Mouse (Mus musculus) midbrain, embryonic 15.5 days (tissue): ENCODE results near the gene Ubr4. TPM values are rescaled to one million over a fixed set of nuclear protein-coding genes. Genes with fewer than 3 reads are reported as not detected.

Experiments
- ATAC-seq: fragments of 200-750 bp; cut with Nextera tagmentation; replicated peaks from 2 replicates; pipeline ENCODE4 v1.8.0; 2017; ENCODE audit warnings: moderate TSS enrichment
- H3K27ac ChIP-seq: fragments of 300-500 bp; sonication (generic); 2 replicates; pipeline ENCODE4 v1.5.1; 2015; ENCODE audit warnings: mild to moderate bottlenecking, inconsistent platforms
- H3K27me3 ChIP-seq: fragments of 300-500 bp; sonication (generic); replicated peaks from 2 replicates; pipeline ENCODE4 v1.6.1; 2015; ENCODE audit warnings: inconsistent platforms
- H3K36me3 ChIP-seq: fragments of 300-500 bp; sonication (generic); replicated peaks from 2 replicates; pipeline ENCODE4 v1.6.1; 2015; ENCODE audit warnings: inconsistent platforms
- H3K4me1 ChIP-seq: fragments of 300-500 bp; sonication (generic); 2 replicates; pipeline ENCODE4 v1.6.1; 2015; ENCODE audit warnings: inconsistent platforms
- H3K4me2 ChIP-seq: fragments of 300-500 bp; sonication (generic); 2 replicates; pipeline ENCODE4 v1.6.1; 2015; ENCODE audit warnings: inconsistent platforms, mild to moderate bottlenecking, moderate library complexity
- H3K4me3 ChIP-seq: fragments of 300-500 bp; sonication (generic); 2 replicates; pipeline ENCODE4 v1.5.1; 2015; ENCODE audit warnings: mild to moderate bottlenecking, inconsistent platforms
- H3K9ac ChIP-seq: fragments of 300-500 bp; sonication (generic); 2 replicates; pipeline ENCODE4 v1.6.1; 2015; ENCODE audit warnings: mild to moderate bottlenecking, inconsistent platforms
- H3K9me3 ChIP-seq: fragments of 300-500 bp; sonication (generic); 2 replicates; pipeline ENCODE4 v1.6.1; 2016; ENCODE audit warnings: inconsistent platforms
- WGBS: fragments of 180-500 bp; shearing (Covaris S2); methylation state at CpG from one replicate; pipeline ENCODE4 v1.1.7; 2015; ENCODE audit warnings: mixed read lengths; 5-methylcytosine and 5-hydroxymethylcytosine counted together
- polyA plus RNA-seq: library from polyadenylated mRNA; unstranded; fragments of >200 nt; fragmentation: Nextera tagmentation; extraction: Ambion mirVana; gene quantifications from 2 replicates; pipeline ENCODE4 v1.2.1, GENCODE M21; 2015

The Ubr4 gene
- polyA plus RNA-seq: 101 and 111 TPM in 2 replicates

DNA sequence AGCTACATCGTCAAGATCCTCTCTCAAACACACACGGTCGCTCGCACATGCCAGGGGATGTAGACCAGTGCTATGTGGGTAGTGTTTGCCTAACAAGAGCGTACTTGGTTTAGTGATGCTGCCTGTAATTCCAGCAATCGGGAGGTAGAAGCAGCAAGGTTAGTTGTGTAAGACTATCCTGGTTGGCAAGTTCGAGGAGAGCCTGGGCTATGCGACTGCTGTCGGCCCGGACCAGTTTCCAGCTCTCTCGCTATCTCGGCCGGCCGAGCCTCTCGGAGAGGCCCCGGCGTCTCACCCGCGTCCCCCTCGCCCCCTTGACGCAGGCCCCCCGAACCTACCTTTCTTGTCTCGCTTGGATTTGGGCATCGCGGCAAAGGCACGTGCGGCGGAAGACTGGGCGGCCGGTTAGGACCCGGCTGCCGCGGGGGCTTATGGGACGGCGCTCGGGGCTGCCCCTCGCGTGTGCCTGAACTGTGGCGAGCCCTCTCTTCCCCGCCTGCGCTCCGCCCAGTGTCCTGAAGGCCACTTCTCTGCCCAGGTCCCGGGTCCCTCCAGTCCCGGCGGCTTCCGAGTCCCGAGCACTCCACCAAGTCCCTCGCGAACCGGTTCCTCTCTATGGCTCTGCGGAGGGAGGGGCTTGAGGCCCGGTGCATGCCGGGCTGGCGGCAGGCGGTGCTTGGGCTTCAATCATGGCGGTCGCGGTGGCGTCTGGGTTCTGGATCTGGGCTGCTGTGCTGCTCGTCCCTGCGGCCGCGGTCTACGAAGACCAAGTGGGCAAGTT, at the start of gene Ubr4, which contains the start of the genes Mrto4 and Emc1:
Ubr4 (plus strand) TSS at position 679 of the 781 bp plus-strand sequence.
Mrto4 (minus strand) TSS at position 646 of the 781 bp plus-strand sequence.
Emc1 (plus strand) TSS at position 657 of the 781 bp plus-strand sequence.
- Histone ChIP-seq H3K9me3 (no peaks in the 10 kb centered on the region), H3K4me3 (peak within 1 kb of the TSS; percentile 63), H3K4me2 (peak within 1 kb of the TSS; percentile 89), H3K9ac (peak within 1 kb of the TSS; percentile 63), H3K27ac (peak within 1 kb of the TSS; percentile 91), H3K4me1 (peaks cover 25% of the 10 kb centered on the region), H3K36me3 (peaks cover 18% of the 10 kb centered on the region), H3K27me3 (no peaks in the 10 kb centered on the region)
- peak; percentile 96 for ATAC-seq
- under 1% methylated on average over 64 of the region's 64 CpGs for WGBS

DNA sequence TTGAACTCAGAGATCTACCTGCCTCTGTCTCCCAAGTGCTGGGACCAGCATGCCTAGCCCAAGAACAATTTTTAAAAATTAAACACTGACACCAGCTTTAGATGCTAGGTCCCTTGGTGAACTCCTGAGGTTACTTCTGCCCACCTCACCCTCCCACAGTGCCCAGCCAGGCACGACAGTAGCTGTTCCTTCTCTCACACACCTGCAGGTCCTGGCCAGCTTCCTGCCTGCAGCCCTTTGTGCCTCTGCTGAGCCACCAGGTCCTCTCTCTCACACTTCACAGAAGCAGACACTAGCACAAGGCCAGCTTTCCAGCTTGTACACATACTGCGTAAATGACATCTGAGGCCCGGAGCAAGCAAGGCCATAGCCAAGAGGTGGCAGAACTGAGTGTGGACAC, 46.9 kb upstream of the Ubr4 start:
- Histone ChIP-seq H3K4me1 (peaks cover 17% of the 10 kb centered on the region), H3K9ac (no peak overlapping the region), H3K27ac (no peak overlapping the region), H3K36me3 (0 out of 2 replicates have a peak, but pooled peaks cover 7% of the 10 kb centered on the region), H3K9me3 (no peaks in the 10 kb centered on the region), H3K4me2 (no peak overlapping the region), H3K4me3 (no peak overlapping the region), H3K27me3 (no peaks in the 10 kb centered on the region)
- no peak for ATAC-seq
- 94% methylated on average over 3 of the region's 3 CpGs for WGBS

DNA sequence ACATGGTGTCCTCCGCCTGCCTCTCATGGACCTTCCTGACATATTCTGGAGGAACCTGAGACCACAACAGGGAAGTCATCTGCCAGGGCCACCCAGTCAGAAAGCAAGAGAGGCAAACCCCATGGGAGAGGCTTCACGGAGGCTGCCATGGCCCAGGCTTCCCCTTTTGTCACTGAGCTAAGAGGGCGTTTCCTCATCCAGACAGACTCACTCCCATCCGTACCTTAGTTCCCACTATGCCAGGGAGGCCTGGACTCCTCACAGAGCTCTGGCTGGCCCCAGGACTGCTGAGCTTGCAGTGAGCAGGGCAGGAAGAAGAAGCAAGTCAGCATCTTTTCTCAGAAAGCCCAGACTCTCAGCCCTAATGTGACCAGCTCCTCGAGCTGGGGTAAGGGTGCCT, 44.5 kb upstream of the Ubr4 start:
- H3K27me3 ChIP-seq: no peaks in the 10 kb centered on the region
- no peaks in the 10 kb centered on the region for H3K36me3 ChIP-seq
- no peak overlapping the region for H3K4me3 ChIP-seq
- 86% methylated on average over 5 of the region's 5 CpGs for WGBS
- H3K4me2 ChIP-seq: no peak overlapping the region
- peaks cover 28% of the 10 kb centered on the region for H3K4me1 ChIP-seq
- no peak for ATAC-seq
- no peak overlapping the region for H3K27ac ChIP-seq
- H3K9me3 ChIP-seq: no peaks in the 10 kb centered on the region
- H3K9ac ChIP-seq: no peak overlapping the region

DNA sequence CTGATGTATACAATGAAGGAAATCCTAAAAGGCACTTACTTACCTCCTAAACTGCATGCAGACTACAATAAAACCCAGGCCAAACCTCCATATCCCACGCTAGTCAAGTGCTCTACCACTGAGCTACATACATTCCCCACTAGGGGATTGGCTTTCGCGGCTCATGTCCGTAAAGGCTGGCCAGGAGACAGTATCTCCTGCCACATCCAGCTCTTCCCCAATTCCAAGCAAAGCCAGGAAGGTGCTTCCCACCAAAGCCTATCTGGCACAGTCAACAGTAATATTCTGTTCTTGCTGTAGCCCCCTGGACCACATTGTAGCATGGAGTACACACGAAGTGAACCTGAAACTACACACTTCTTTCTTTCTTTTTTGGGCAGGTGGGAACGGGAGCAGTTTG, 42.8 kb upstream of the Ubr4 start:
- no peaks in the 10 kb centered on the region for H3K9me3 ChIP-seq
- peaks cover 28% of the 10 kb centered on the region for H3K4me1 ChIP-seq
- H3K4me3 ChIP-seq: peak overlapping the region; percentile 82
- no peaks in the 10 kb centered on the region for H3K27me3 ChIP-seq
- H3K36me3 ChIP-seq: no peaks in the 10 kb centered on the region
- 0 out of 2 replicates have a peak, but pooled peaks have one; percentile 1 for ATAC-seq
- WGBS: 23% methylated on average over 6 of the region's 6 CpGs
- no peak overlapping the region for H3K27ac ChIP-seq
- H3K4me2 ChIP-seq: peak overlapping the region; percentile 70
- peak overlapping the region; percentile 84 for H3K9ac ChIP-seq

DNA sequence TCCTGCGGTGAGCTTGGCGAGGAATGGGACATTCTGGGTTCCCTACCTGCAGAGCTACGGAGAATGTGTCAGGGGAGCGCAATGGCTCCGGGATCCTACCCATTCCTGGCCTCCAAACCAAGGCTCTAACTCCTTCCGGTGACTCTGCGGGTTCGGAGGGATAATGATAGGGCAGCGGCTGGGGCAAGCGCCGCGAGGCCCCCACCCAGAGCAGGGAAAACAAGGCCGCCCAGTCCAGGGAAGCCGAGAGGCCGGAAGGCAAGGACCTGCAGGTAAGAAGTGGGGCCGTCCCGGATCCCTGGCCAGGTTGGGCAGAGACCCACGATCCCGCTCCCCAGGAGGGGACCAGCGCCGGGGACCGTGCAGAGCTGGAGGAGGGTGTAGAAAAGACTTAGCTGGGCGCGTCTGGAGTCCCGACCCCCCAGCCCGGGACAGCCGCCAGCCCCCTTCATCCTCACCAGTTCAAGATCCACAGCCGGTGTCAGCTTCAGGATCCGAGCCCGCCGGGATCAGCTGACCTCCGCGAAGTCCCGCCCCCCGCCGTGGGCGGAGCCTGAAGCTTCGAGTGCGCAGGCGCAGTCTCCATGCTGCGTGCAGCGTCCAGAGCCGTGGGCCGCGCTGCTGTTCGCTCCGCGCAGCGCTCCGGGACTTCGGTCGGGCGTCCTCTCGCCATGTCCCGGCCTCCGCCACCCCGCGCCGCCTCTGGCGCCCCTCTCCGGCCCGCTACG, 42.1 kb upstream of the Ubr4 start, which contains the start of the genes Pqlc2 and Akr7a5:
Pqlc2 (minus strand) TSS at position 538 of the 728 bp plus-strand sequence.
Akr7a5 (plus strand) TSS at position 574 of the 728 bp plus-strand sequence.
- H3K4me2 ChIP-seq: peak within 1 kb of the TSS; percentile 70
- ATAC-seq: peak; percentile 90
- under 1% methylated on average over 63 of the region's 63 CpGs for WGBS
- peak within 1 kb of the TSS; percentile 77 for H3K27ac ChIP-seq
- H3K9me3 ChIP-seq: no peaks in the 10 kb centered on the region
- H3K27me3 ChIP-seq: no peaks in the 10 kb centered on the region
- peak within 1 kb of the TSS; percentile 84 for H3K9ac ChIP-seq
- peaks cover 28% of the 10 kb centered on the region for H3K4me1 ChIP-seq
- H3K4me3 ChIP-seq: peak within 1 kb of the TSS; percentile 82
- no peaks in the 10 kb centered on the region; the same call in 1 of the 2 replicates for H3K36me3 ChIP-seq

DNA sequence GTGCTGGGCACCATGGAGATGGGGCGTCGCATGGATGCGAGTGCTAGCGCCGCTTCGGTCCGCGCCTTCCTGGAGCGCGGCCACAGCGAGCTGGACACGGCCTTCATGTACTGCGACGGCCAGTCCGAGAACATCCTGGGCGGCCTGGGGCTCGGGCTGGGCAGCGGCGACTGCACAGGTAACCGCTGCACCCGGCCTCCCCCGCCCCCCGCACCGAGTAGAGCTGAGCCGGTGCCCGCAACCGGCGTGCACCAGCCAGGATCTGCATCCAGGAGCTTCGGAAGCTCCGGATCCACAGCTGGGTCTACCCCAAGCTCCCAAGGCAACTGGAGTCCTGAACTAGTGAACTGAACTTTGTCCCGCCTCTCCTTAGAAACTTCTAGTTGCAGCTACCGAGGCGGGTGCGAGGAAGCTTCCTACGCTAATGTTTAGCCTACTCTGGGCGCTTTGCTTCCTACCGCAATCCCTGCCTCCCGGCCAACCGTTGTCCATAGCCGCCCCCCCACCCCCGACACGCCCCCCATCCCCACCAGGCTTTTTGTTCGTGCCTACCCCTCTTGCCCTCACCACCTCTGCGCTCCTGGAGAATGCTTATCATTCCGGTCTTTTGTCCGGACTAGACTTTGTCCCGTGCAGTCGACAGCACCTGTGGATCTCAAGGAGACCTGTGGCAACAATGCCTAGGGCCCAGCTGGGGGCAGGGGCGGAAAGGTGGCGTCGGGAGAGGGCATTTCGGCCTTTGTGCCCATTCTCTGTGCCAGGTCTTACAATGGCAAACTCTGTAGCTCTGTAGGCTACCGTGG, 41.3 kb upstream of the Ubr4 start:
- Histone ChIP-seq H3K9me3 (no peaks in the 10 kb centered on the region), H3K36me3 (no peaks in the 10 kb centered on the region; the same call in 1 of the 2 replicates), H3K27me3 (no peaks in the 10 kb centered on the region), H3K4me1 (peaks cover 28% of the 10 kb centered on the region), H3K9ac (peak overlapping the region; percentile 84), H3K4me2 (peak overlapping the region; percentile 70), H3K4me3 (peak overlapping the region; percentile 82), H3K27ac (peak overlapping the region; percentile 77)
- ATAC-seq: peak; percentile 85
- under 1% methylated on average over 53 of the region's 53 CpGs for WGBS

DNA sequence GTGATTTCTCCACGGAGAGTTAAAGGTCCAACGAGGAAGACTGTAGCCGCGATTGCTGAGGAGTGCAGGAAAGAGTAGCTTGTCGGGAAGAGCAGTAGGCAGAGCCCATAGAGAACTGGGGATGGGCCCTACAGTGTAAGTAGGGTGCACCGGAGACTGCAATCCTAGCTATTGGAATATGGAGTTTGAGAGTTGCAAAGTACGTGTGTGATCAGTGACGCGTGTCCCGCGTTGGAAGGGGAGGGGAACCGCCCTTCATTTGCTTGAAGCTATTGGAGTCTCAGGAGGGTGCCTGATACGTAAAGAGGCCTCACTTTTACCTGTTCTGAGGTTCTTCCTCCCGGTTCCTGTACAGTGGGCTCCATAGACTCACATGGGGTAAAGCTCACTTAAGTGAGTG, 40.7 kb upstream of the Ubr4 start:
- H3K9me3 ChIP-seq: no peaks in the 10 kb centered on the region

DNA sequence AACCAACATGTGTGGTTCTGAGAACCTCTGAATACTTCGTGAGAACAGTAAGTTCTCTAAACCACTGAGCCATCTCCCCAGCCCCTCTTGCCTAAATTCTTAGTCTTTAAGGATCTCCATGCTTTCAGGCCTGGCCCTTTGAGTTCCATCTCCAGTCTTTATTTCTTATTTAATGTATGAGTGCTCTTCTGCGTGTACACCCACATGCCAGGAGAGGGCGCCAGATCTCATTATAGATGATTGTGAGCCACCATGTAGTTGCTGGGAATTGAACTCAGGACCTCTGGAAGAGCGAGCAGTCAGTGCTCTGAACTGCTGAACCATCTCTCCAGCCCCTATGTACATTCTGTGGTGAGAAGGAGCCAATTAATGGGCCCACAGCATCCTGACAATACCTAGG, 39.8 kb upstream of the Ubr4 start:
- no peak overlapping the region for H3K4me2 ChIP-seq
- ATAC-seq: no peak
- H3K27me3 ChIP-seq: no peaks in the 10 kb centered on the region
- no peaks in the 10 kb centered on the region for H3K9me3 ChIP-seq
- H3K36me3 ChIP-seq: no peaks in the 10 kb centered on the region; the same call in 1 of the 2 replicates
- no peak overlapping the region for H3K9ac ChIP-seq
- H3K27ac ChIP-seq: no peak overlapping the region
- no peak overlapping the region for H3K4me3 ChIP-seq
- H3K4me1 ChIP-seq: peaks cover 28% of the 10 kb centered on the region
- 53% methylated on average over 4 of the region's 4 CpGs for WGBS

More for the DNA sequence above, 40.7 kb upstream of the Ubr4 start:
- peak overlapping the region; percentile 84; the same call in 1 of the 2 replicates for H3K9ac ChIP-seq
- no peak overlapping the region for H3K27ac ChIP-seq
- H3K27me3 ChIP-seq: no peaks in the 10 kb centered on the region
- peak overlapping the region; percentile 82 for H3K4me3 ChIP-seq
- ATAC-seq: no peak
- peaks cover 28% of the 10 kb centered on the region for H3K4me1 ChIP-seq
- peak overlapping the region; percentile 70 for H3K4me2 ChIP-seq
- H3K36me3 ChIP-seq: no peaks in the 10 kb centered on the region; the same call in 1 of the 2 replicates
- whole genome bisulfite sequencing: 14% methylated on average over 14 of the region's 14 CpGs

DNA sequence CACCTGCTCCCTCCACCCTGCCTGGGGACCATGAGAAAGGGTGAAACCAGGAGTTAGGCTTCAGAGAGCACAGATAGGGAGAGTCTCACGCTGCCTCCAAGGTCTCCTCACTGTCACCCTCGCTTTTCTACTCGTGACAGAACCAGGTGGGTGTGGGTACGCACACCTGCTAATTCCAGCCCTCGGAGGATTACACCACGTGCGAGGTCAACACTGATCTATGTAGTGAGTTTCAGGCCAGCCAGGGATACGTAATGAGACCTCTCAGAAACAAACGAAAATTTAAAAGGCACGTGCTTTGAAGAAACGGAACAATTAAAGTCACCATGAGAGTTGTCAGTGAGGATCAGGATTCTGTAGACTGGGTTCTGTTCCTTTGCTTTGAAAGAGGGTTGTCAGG, 34.0 kb upstream of the Ubr4 start:
- H3K9ac ChIP-seq: no peak overlapping the region
- H3K9me3 ChIP-seq: no peaks in the 10 kb centered on the region
- no peak overlapping the region for H3K4me2 ChIP-seq
- no peak overlapping the region for H3K4me3 ChIP-seq
- no peak overlapping the region for H3K27ac ChIP-seq
- no peak for ATAC-seq
- no peaks in the 10 kb centered on the region for H3K27me3 ChIP-seq
- WGBS: 92% methylated on average over 11 of the region's 11 CpGs
- H3K36me3 ChIP-seq: peaks cover 11% of the 10 kb centered on the region; the same call in 1 of the 2 replicates
- H3K4me1 ChIP-seq: no peaks in the 10 kb centered on the region

DNA sequence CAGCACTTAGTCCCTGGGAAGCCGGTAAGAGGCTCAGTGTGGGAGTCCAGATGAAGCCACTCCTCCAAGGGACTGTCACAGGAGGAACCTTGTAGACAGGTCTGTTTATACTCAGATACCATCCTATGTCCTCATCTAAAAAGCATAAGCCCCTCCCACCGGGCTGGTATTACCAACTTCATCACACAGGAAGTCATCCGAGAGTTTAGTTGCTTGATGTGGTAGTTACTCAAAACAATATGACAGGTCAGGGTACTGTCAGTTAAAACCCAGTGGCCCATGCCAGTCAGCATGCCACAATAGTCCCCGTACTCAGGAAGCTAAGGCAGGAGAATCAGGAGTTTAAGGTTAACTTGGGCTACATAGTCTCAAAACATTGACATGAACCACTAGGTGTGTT, 32.7 kb upstream of the Ubr4 start:
- Histone ChIP-seq H3K36me3 (peaks cover 11% of the 10 kb centered on the region; the same call in 1 of the 2 replicates), H3K4me1 (no peaks in the 10 kb centered on the region), H3K4me2 (no peak overlapping the region), H3K9ac (no peak overlapping the region), H3K9me3 (no peaks in the 10 kb centered on the region), H3K4me3 (no peak overlapping the region), H3K27me3 (no peaks in the 10 kb centered on the region), H3K27ac (no peak overlapping the region)
- WGBS: 94% methylated on average over 4 of the region's 4 CpGs
- ATAC-seq: no peak

DNA sequence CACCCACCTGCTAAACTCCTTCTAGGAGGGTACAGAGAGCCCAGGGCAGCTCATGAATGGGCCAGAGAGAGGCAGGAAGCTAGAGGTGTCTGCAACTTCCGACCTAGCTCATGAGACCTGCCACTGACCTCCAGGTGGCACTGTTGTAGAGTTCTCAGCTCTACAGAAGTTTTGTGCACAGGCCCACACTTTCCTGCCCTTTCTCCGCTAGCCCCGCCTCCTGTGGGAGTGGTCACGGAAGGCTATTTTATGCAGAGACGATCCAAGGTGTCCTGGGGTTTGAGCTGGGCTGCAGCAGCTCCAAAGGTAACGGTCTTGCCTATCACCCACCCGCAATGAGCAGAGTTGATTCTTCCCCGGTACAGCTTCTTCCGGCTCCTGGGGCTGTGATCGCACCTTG, 21.8 kb upstream of the Ubr4 start:
- Histone ChIP-seq H3K27ac (no peak overlapping the region), H3K27me3 (0 out of 2 replicates have a peak, but pooled peaks cover 3% of the 10 kb centered on the region), H3K36me3 (no peaks in the 10 kb centered on the region), H3K4me1 (no peaks in the 10 kb centered on the region), H3K9me3 (no peaks in the 10 kb centered on the region), H3K4me3 (no peak overlapping the region), H3K9ac (no peak overlapping the region), H3K4me2 (no peak overlapping the region)
- WGBS: 10% methylated on average over 10 of the region's 10 CpGs
- ATAC-seq: no peak
